Mouse (Mus musculus) cerebellum, adult 2 months (tissue): ENCODE results near the gene Olfr31.

ENCODE experiments used
- CTCF ChIP-seq: fragments of 200-500 bp; IDR thresholded peaks from 2 replicates; pipeline ENCODE4 v1.5.1; 2011; ENCODE audit warnings: low read depth, mild to moderate bottlenecking, control low read depth, low read length, moderate library complexity, borderline replicate concordance; ENCODE audit not compliant: insufficient read depth
- POLR2A ChIP-seq: fragments of 200-500 bp; IDR thresholded peaks from 2 replicates; pipeline ENCODE4 v1.6.1; 2011; ENCODE audit warnings: low read length, control low read depth, borderline replicate concordance; ENCODE audit not compliant: insufficient read depth

- no peak for TF ChIP-seq CTCF
- TF ChIP-seq POLR2A, result no peak
These were observed 30.6 kb downstream of the Olfr31 start for GRCm38 (mm10) chr14:14353081-14353732.
